ENCODE assay signal across 15 mouse cellular contexts in the genomic region with DNA sequence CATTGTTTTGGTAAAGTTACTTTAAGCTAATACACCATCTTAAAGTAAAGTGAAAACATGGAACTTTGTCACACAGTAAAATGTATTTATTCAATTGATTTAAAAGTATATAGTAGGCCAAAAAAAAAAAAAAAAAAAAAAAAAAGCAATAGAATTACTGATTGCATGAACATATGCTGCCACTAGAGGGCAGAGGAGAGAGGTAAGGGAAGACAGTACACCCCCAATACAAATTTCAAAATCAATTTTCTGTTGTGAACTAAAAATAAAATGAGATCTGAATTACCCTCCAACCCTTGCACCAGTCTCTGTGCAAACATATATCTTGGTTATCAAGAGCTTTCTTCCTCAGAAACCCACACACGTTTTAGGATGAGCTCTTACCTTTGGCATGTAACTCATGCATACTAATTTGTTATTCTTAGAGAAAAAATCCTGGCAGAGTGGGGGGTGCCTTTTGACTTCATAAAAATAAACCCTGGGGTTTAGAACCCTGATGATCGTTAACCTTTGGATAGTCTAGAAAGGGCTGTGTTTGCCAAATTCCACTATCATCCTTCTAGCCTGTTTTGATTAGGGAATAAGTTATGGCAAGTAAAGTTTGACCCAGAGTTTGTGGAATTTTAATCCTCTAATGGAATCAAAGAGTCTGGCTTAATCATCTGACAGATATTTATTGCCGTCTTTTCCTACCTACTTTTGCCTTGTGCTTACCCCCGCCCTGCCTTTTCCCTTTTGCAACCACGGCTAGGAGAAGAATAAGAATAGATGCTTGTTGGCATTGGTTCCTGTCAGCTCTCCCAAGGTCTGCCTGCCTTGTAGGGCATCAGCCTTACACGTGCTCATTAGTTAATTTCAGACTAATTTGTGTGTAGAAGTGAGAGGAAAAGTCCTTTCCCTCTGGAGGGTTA.
DNase-seq lines count a peak whose midpoint lies in the region; ATAC-seq and TF ChIP-seq lines count a peak whose summit lies in the region.
"Had no signal": no experiment of that assay in that cellular context is flagged by ENCODE, and none has a peak within 500 bp of the region (broad histone marks: within the 10 kb centered on the region; RNA-seq: fewer than 3 reads in every experiment).

No protein-coding gene starts in this region.

- H3K9ac ChIP-seq in heart, postnatal 0 days (replicated peaks; ENCODE audit: low read depth, low read length) = no peak overlapping the region
- H3K9ac ChIP-seq in liver, embryonic 14.5 days (replicated peaks) = no peak overlapping the region
- no peak overlapping the region for H3K9ac ChIP-seq in liver, embryonic 12.5 days
- H3K9ac ChIP-seq in CH12.LX (ENCODE audit: insufficient read depth, low read depth) = no peak overlapping the region
- no peak overlapping the region for H3K9ac ChIP-seq in hindbrain, embryonic 11.5 days (ENCODE audit: low read depth, low read length)
- H3K9ac ChIP-seq: stomach, embryonic 15.5 days had no signal

- TF ChIP-seq RAD21 in CH12.LX (IDR thresholded peaks at IDR 0.05; ENCODE audit: low read depth, low read length) = no peak

- H3K4me1 ChIP-seq in heart, postnatal 0 days (ENCODE audit: control insufficient read depth, insufficient read depth) = no peaks in the 10 kb centered on the region
- no peaks in the 10 kb centered on the region for H3K4me1 ChIP-seq in liver, embryonic 14.5 days (replicated peaks; ENCODE audit: control insufficient read depth in 2 of 2, insufficient read depth in 2 of 2, low read length in 1 of 2)
- no peaks in the 10 kb centered on the region for H3K4me1 ChIP-seq in liver, embryonic 12.5 days
- no peaks in the 10 kb centered on the region for H3K4me1 ChIP-seq in CH12.LX (ENCODE audit: control insufficient read depth in 1 of 2, insufficient read depth in 2 of 2)
- H3K4me1 ChIP-seq in embryonic fibroblast, embryonic 13.5 days (ENCODE audit: control insufficient read depth, insufficient read depth, low read length) = no peaks in the 10 kb centered on the region; the same call in 1 of the 2 replicates
- H3K4me1 ChIP-seq in hindbrain, embryonic 11.5 days (replicated peaks; ENCODE audit: control insufficient read depth, insufficient read depth, low read length) = no peaks in the 10 kb centered on the region
- H3K4me1 ChIP-seq: stomach, embryonic 15.5 days had no signal

- H3K27me3 ChIP-seq in heart, postnatal 0 days (ENCODE audit: control insufficient read depth, insufficient read depth, low read length) = no peaks in the 10 kb centered on the region
- no peaks in the 10 kb centered on the region for H3K27me3 ChIP-seq in liver, embryonic 14.5 days (ENCODE audit: control insufficient read depth, insufficient read depth, low read length)
- no peaks in the 10 kb centered on the region for H3K27me3 ChIP-seq in liver, embryonic 12.5 days (replicated peaks)
- no peaks in the 10 kb centered on the region for H3K27me3 ChIP-seq in CH12.LX (replicated peaks)
- no peaks in the 10 kb centered on the region for H3K27me3 ChIP-seq in hindbrain, embryonic 11.5 days (ENCODE audit: control insufficient read depth, insufficient read depth, low read length)
- H3K27me3 ChIP-seq: stomach, embryonic 15.5 days had no signal

- H3K9me3 ChIP-seq in heart, postnatal 0 days (replicated peaks; ENCODE audit: control insufficient read depth, low read length) = no peaks in the 10 kb centered on the region
- no peaks in the 10 kb centered on the region for H3K9me3 ChIP-seq in liver, embryonic 14.5 days (ENCODE audit: control insufficient read depth, low read length)
- no peaks in the 10 kb centered on the region for H3K9me3 ChIP-seq in liver, embryonic 12.5 days (replicated peaks)
- no peaks in the 10 kb centered on the region for H3K9me3 ChIP-seq in CH12.LX (replicated peaks; ENCODE audit: low read length)
- no peaks in the 10 kb centered on the region for H3K9me3 ChIP-seq in hindbrain, embryonic 11.5 days (ENCODE audit: control insufficient read depth, low read length)
- H3K9me3 ChIP-seq: stomach, embryonic 15.5 days had no signal

- 66% methylated on average over 6 of the region's 6 CpGs for WGBS in heart, postnatal 0 days
- 65% methylated on average over 6 of the region's 6 CpGs for WGBS in liver, embryonic 14.5 days (ENCODE audit: insufficient replicate concordance)
- 57% methylated on average over 6 of the region's 6 CpGs for WGBS in liver, embryonic 12.5 days (ENCODE audit: insufficient replicate concordance)
- 80% methylated on average over 6 of the region's 6 CpGs for WGBS in hindbrain, embryonic 11.5 days

- no peak for DNase-seq in heart, postnatal 0 days (ENCODE audit: low spot score)
- DNase-seq in heart, adult 18-20 months = no peak
- DNase-seq in liver, embryonic 14.5 days (ENCODE audit: low read depth in 3 of 3, low spot score in 3 of 3) = no peak
- DNase-seq in CH12.LX (ENCODE audit: extremely low read depth) = peak; percentile 19
- DNase-seq in hindbrain, embryonic 11.5 days (ENCODE audit: low spot score) = no peak
- DNase-seq in layer of hippocampus, adult 9-10 months (ENCODE audit: low spot score) = no peak
- DNase-seq: cerebellum, postnatal 14 days; heart, adult 11 months; heart, postnatal 36 days; lung, adult 18-20 months; right cerebral cortex, postnatal 14 days had no signal

- in situ Hi-C loops in CH12.LX (cut with MboI; ENCODE audit: low pct_ligation_motif_present, low pct_unique_long_range_greater_than_20kb, low sequenced_read_pairs) = no loop called here

- H3K4me3 ChIP-seq in heart, postnatal 0 days (ENCODE audit: low read depth, low read length) = no peak overlapping the region
- H3K4me3 ChIP-seq in liver, embryonic 14.5 days (ENCODE audit: insufficient read depth in 1 of 2, low read depth in 2 of 2, low read length in 2 of 2) = no peak overlapping the region
- H3K4me3 ChIP-seq in liver, embryonic 12.5 days = no peak overlapping the region
- H3K4me3 ChIP-seq in CH12.LX (replicated peaks in 1 of 3; ENCODE audit: low read depth in 2 of 3, low read length in 2 of 3, poor library complexity in 1 of 3) = no peak overlapping the region
- H3K4me3 ChIP-seq in embryonic fibroblast, embryonic 13.5 days (ENCODE audit: insufficient read depth, low read length) = no peak overlapping the region
- H3K4me3 ChIP-seq in hindbrain, embryonic 11.5 days (ENCODE audit: low read depth, low read length) = no peak overlapping the region
- H3K4me3 ChIP-seq: stomach, embryonic 15.5 days had no signal

- H3K27ac ChIP-seq in heart, postnatal 0 days (ENCODE audit: low read depth) = no peak overlapping the region
- H3K27ac ChIP-seq in liver, embryonic 14.5 days = no peak overlapping the region
- no peak overlapping the region for H3K27ac ChIP-seq in liver, embryonic 12.5 days
- H3K27ac ChIP-seq in CH12.LX (ENCODE audit: insufficient read depth, low read depth) = no peak overlapping the region
- peak overlapping the region; percentile 6; the same call in 1 of the 2 replicates for H3K27ac ChIP-seq in embryonic fibroblast, embryonic 13.5 days (ENCODE audit: insufficient read depth, low read length)
- H3K27ac ChIP-seq in hindbrain, embryonic 11.5 days (ENCODE audit: low read depth, low read length) = no peak overlapping the region
- H3K27ac ChIP-seq: stomach, embryonic 15.5 days had no signal

- no peak overlapping the region for H3K4me2 ChIP-seq in heart, postnatal 0 days (ENCODE audit: low read depth, low read length)
- H3K4me2 ChIP-seq in liver, embryonic 14.5 days (ENCODE audit: low read depth) = no peak overlapping the region
- H3K4me2 ChIP-seq in liver, embryonic 12.5 days = no peak overlapping the region
- H3K4me2 ChIP-seq in CH12.LX (ENCODE audit: insufficient read depth, low read depth, poor library complexity, severe bottlenecking) = no peak overlapping the region
- H3K4me2 ChIP-seq in hindbrain, embryonic 11.5 days (replicated peaks; ENCODE audit: low read depth, low read length) = no peak overlapping the region
- H3K4me2 ChIP-seq: midbrain, embryonic 11.5 days; stomach, embryonic 15.5 days had no signal

- H3K79me2 ChIP-seq in CH12.LX (replicated peaks; ENCODE audit: control insufficient read depth, extremely low read depth, insufficient read depth, poor library complexity, severe bottlenecking) = no peaks in the 10 kb centered on the region

- no peak for ATAC-seq in heart, postnatal 0 days (ENCODE audit: insufficient read depth, low read depth)
- ATAC-seq in liver, embryonic 14.5 days (ENCODE audit: insufficient read depth) = no peak
- ATAC-seq in liver, embryonic 12.5 days = no peak
- no peak for ATAC-seq in hindbrain, embryonic 11.5 days (ENCODE audit: low FRiP score)

- TF ChIP-seq POLR2A in CH12.LX (IDR thresholded peaks at IDR 0.05; ENCODE audit: low read depth, low read length) = no peak
- no peak for TF ChIP-seq POLR2A in embryonic fibroblast, embryonic 13.5 days (IDR thresholded peaks at IDR 0.05; ENCODE audit: low read depth, low read length)

- dilution Hi-C loops in CH12.LX (cut with MboI; ENCODE audit: extremely low pct_ligation_motif_present, extremely low pct_unique_long_range_greater_than_20kb, low sequenced_read_pairs) = no loop called here

- TF ChIP-seq CTCF in heart, postnatal 0 days (IDR thresholded peaks at IDR 0.05; ENCODE audit: low read depth) = peak; percentile 31; the same call in 1 of the 2 replicates
- peak; percentile 42; the same call in 1 of the 2 replicates for TF ChIP-seq CTCF in liver, embryonic 14.5 days (IDR thresholded peaks at IDR 0.05; ENCODE audit: low read depth)
- peak in 1 of 2 experiments; percentile 57; a peak in 2 of 4 replicates for TF ChIP-seq CTCF in CH12.LX (conservative IDR thresholded peaks at IDR 0.05 in 1 of 2, IDR thresholded peaks at IDR 0.05 in 1 of 2; ENCODE audit: low read depth in 2 of 2, low read length in 2 of 2)
- no peak for TF ChIP-seq CTCF in embryonic fibroblast, embryonic 13.5 days (IDR thresholded peaks at IDR 0.05; ENCODE audit: borderline replicate concordance, insufficient read depth, low read length)

- no peak for TF ChIP-seq EP300 in heart, postnatal 0 days (IDR thresholded peaks at IDR 0.05; ENCODE audit: low read depth)
- TF ChIP-seq EP300 in liver, embryonic 14.5 days (IDR thresholded peaks at IDR 0.05; ENCODE audit: low read depth) = no peak
- TF ChIP-seq EP300 in CH12.LX (IDR thresholded peaks at IDR 0.05; ENCODE audit: low read length) = no peak

- no peaks in the 10 kb centered on the region for H3K36me3 ChIP-seq in heart, postnatal 0 days (replicated peaks; ENCODE audit: control insufficient read depth, insufficient read depth, low read length)
- no peaks in the 10 kb centered on the region for H3K36me3 ChIP-seq in liver, embryonic 14.5 days (replicated peaks; ENCODE audit: control insufficient read depth, insufficient read depth, low read depth)
- no peaks in the 10 kb centered on the region for H3K36me3 ChIP-seq in liver, embryonic 12.5 days
- no peaks in the 10 kb centered on the region for H3K36me3 ChIP-seq in CH12.LX (replicated peaks in 1 of 2; ENCODE audit: control insufficient read depth in 1 of 2, insufficient read depth in 1 of 2, low read length in 1 of 2)
- H3K36me3 ChIP-seq in hindbrain, embryonic 11.5 days (ENCODE audit: control insufficient read depth, insufficient read depth, low read length) = no peaks in the 10 kb centered on the region
- H3K36me3 ChIP-seq: stomach, embryonic 15.5 days had no signal

TF ChIP-seq in CH12.LX, 34 proteins besides CTCF, POLR2A, EP300 and RAD21 (continues in another document):
- TF ChIP-seq IRF4 (IDR thresholded peaks at IDR 0.05; ENCODE audit: low read depth, low read length) (no peak), HCFC1 (IDR thresholded peaks at IDR 0.05; ENCODE audit: low read depth, low read length) (no peak), ETS1 (conservative IDR thresholded peaks at IDR 0.05; ENCODE audit: low read depth, low read length) (no peak)
